Mouse (Mus musculus) midbrain, embryonic 14.5 days (tissue): Measurements from ENCODE around the gene Stard5. TPM values are rescaled to one million over a fixed set of nuclear protein-coding genes. Genes with fewer than 3 reads are reported as not detected.

Source experiments
- ATAC-seq: fragments of 200-750 bp; cut with Nextera tagmentation; 2 replicates; pipeline ENCODE4 v1.8.0; 2017; ENCODE audit warnings: moderate number of reproducible peaks, moderate library complexity; ENCODE audit not compliant: low FRiP score, low TSS enrichment
- DNase-seq: peaks from one replicate; pipeline ENCODE4 v3.0.0-alpha.2; 2015
- H3K27ac ChIP-seq: fragments of 300-500 bp; sonication (generic); replicated peaks from 2 replicates; pipeline ENCODE4 v1.5.1; 2014; ENCODE audit warnings: mild to moderate bottlenecking, low read depth, low read length, moderate library complexity
- H3K27me3 ChIP-seq: fragments of 300-500 bp; sonication (generic); 2 replicates; pipeline ENCODE4 v1.6.1; 2014; ENCODE audit warnings: low read length, control low read depth, mixed read lengths; ENCODE audit not compliant: control insufficient read depth, insufficient read depth
- H3K36me3 ChIP-seq: fragments of 300-500 bp; sonication (generic); 2 replicates; pipeline ENCODE4 v1.6.1; 2014; ENCODE audit warnings: low read length, control low read depth; ENCODE audit not compliant: control insufficient read depth, insufficient read depth
- H3K4me1 ChIP-seq: fragments of 300-500 bp; sonication (generic); 2 replicates; pipeline ENCODE4 v1.6.1; 2014; ENCODE audit warnings: mild to moderate bottlenecking, antibody characterized with exemption, low read length, control low read depth; ENCODE audit not compliant: control insufficient read depth, insufficient read depth
- H3K4me2 ChIP-seq: fragments of 300-500 bp; sonication (generic); 2 replicates; pipeline ENCODE4 v1.6.1; 2014; ENCODE audit warnings: mild to moderate bottlenecking, low read length, moderate library complexity
- H3K4me3 ChIP-seq: fragments of 300-500 bp; sonication (generic); replicated peaks from 2 replicates; pipeline ENCODE4 v1.5.1; 2014; ENCODE audit warnings: low read depth, low read length
- H3K9ac ChIP-seq: fragments of 300-500 bp; sonication (generic); replicated peaks from 2 replicates; pipeline ENCODE4 v1.6.1; 2014; ENCODE audit warnings: mild to moderate bottlenecking, low read length, moderate library complexity
- H3K9me3 ChIP-seq: fragments of 300-500 bp; sonication (generic); 2 replicates; pipeline ENCODE4 v1.6.1; 2016; ENCODE audit warnings: low read length, control low read depth, mixed read lengths; ENCODE audit not compliant: control insufficient read depth
- WGBS: fragments of 180-500 bp; shearing (Covaris S2); extraction: QIAGEN DNeasy Blood & Tissue Kit; methylation state at CpG from one replicate; pipeline ENCODE4 v1.1.7; 2014; 5-methylcytosine and 5-hydroxymethylcytosine counted together
- polyA plus RNA-seq: library from polyadenylated mRNA; unstranded; fragments of >200 nt; fragmentation: Nextera tagmentation; extraction: Ambion mirVana; gene quantifications from 2 replicates; pipeline ENCODE4 v1.2.1, GENCODE M21; 2014

Stard5 gene
- polyA plus RNA-seq, 1 experiment from 2014 or later, result 7.4 TPM

DNA sequence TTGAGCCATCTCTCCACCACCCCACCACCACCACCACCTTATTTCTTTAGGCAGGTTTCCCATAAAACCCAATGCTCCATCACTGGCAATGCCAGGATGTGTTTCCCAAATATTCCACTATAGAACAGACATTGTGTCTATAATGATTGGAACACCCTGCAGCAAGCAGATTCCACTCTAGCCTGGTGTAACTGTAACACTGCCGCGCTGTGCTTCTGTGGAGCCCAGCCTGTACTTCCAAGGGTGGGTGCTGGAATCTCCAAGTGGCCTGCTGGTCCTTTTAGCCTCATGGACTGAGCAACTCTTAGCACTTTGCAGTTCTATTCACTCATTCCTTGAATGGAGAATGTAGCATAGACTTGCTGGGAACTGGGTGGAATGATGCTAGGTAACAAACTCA, 25.0 kb upstream of the Stard5 start:
- no peaks in the 10 kb centered on the region for H3K9me3 ChIP-seq
- H3K9ac ChIP-seq, result no peak overlapping the region
- DNase-seq (no peak), ATAC-seq (no peak)
- no peak overlapping the region for H3K4me2 ChIP-seq
- 94% methylated on average over 2 of the region's 2 CpGs for WGBS
- H3K4me3 ChIP-seq, result no peak overlapping the region
- no peaks in the 10 kb centered on the region for H3K36me3 ChIP-seq
- no peaks in the 10 kb centered on the region for H3K4me1 ChIP-seq
- H3K27me3 ChIP-seq, result no peaks in the 10 kb centered on the region
- no peak overlapping the region for H3K27ac ChIP-seq

DNA sequence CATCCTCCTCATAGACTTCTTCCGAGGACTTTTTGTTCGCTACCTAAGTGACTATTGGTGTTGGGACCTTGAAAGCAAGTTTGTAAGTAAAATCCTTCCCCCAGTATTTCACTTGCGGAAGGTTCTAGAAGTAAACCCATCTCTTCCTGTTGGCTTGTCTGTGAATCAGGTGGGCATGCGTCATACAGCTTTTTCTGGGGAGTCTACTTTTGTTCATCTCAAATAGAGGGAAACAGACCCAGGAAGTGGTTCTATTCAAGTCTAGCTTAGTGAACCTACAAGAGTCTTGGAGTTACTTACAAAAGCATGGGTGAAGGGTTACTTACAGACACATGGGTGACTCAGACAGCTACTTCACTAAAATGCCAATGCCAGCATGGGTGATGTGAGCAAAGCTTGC, 21.9 kb upstream of the Stard5 start:
- Histone ChIP-seq H3K4me1 (no peaks in the 10 kb centered on the region), H3K36me3 (no peaks in the 10 kb centered on the region), H3K9me3 (no peaks in the 10 kb centered on the region), H3K4me2 (no peak overlapping the region), H3K27me3 (no peaks in the 10 kb centered on the region), H3K27ac (no peak overlapping the region), H3K4me3 (no peak overlapping the region), H3K9ac (no peak overlapping the region)
- 99% methylated on average over 4 of the region's 4 CpGs for WGBS
- DNase-seq (no peak), ATAC-seq (no peak)

- Histone ChIP-seq H3K27ac (no peak overlapping the region), H3K4me3 (no peak overlapping the region), H3K4me1 (no peaks in the 10 kb centered on the region), H3K4me2 (no peak overlapping the region), H3K27me3 (no peaks in the 10 kb centered on the region), H3K9ac (no peak overlapping the region), H3K36me3 (no peaks in the 10 kb centered on the region), H3K9me3 (no peaks in the 10 kb centered on the region)
- no peak for ATAC-seq
- WGBS, result 91% methylated on average over 1 of the region's 1 CpGs
- DNase-seq, result no peak
These were observed 19.9 kb upstream of the Stard5 start for GRCm38 (mm10) chr7:83611886-83612285.

- Histone ChIP-seq H3K36me3 (no peaks in the 10 kb centered on the region), H3K9me3 (no peaks in the 10 kb centered on the region), H3K4me3 (no peak overlapping the region), H3K4me1 (no peaks in the 10 kb centered on the region), H3K27ac (no peak overlapping the region), H3K27me3 (no peaks in the 10 kb centered on the region), H3K4me2 (no peak overlapping the region), H3K9ac (no peak overlapping the region)
- DNase-seq, result no peak
- ATAC-seq, result no peak
- 97% methylated on average over 3 of the region's 3 CpGs for WGBS
These were observed 16.5 kb upstream of the Stard5 start for GRCm38 (mm10) chr7:83615272-83615671.

- ATAC-seq (no peak), DNase-seq (no peak)
- Histone ChIP-seq H3K9me3 (no peaks in the 10 kb centered on the region), H3K36me3 (no peaks in the 10 kb centered on the region), H3K4me2 (no peak overlapping the region), H3K27me3 (no peaks in the 10 kb centered on the region), H3K4me1 (no peaks in the 10 kb centered on the region), H3K9ac (no peak overlapping the region), H3K27ac (no peak overlapping the region), H3K4me3 (no peak overlapping the region)
- WGBS, result 93% methylated on average over 8 of the region's 8 CpGs
These were observed 15.9 kb upstream of the Stard5 start for GRCm38 (mm10) chr7:83615815-83616214.

DNA sequence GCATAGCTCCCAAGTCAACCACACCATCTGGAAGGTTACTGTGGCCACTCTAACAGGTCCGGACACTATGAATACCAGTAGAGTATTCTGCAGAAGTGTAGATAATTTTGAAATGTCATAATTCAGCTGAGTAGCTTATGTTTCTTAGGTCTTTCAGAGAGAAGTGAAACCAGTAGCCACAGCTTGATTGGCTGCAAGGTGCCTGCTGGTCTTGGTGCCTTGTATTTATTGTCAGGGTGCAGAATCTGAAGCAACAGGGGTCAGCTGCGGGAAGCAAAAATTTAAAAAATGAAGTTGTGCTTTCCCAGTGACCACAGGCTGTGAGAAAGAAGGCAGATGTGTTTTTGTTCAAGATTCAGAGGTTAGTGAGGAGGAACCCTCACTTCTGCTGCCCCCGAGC, 15.5 kb upstream of the Stard5 start:
- H3K4me3 ChIP-seq, result no peak overlapping the region
- H3K27ac ChIP-seq, result no peak overlapping the region
- H3K4me1 ChIP-seq, result no peaks in the 10 kb centered on the region
- no peak overlapping the region for H3K4me2 ChIP-seq
- H3K27me3 ChIP-seq, result no peaks in the 10 kb centered on the region
- H3K9ac ChIP-seq, result no peak overlapping the region
- WGBS, result 96% methylated on average over 3 of the region's 3 CpGs
- H3K9me3 ChIP-seq, result no peaks in the 10 kb centered on the region
- ATAC-seq (no peak), DNase-seq (no peak)
- no peaks in the 10 kb centered on the region for H3K36me3 ChIP-seq

DNA sequence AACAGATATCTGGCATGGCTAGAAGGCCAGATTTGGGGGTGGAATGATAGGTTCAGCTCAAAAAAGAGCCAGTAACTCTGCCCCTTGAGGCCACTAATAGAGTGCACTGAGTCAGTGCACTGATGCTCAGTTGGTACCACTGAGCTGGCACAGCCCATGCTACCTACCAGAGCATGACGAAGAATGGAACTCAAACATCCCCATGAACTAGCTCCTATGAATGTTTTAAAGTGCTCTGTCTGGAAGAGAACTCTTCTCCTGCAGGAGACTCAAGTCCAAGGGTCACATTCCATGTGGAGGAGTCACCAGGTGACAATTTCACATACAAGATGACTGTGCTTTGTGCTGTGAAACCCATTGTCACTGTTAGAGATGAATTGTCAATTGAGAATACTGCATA, 13.1 kb upstream of the Stard5 start:
- H3K27ac ChIP-seq, result no peak overlapping the region
- H3K36me3 ChIP-seq, result no peaks in the 10 kb centered on the region
- ATAC-seq, result no peak
- WGBS, result 93% methylated on average over 1 of the region's 1 CpGs
- no peak overlapping the region for H3K4me3 ChIP-seq
- H3K4me2 ChIP-seq, result no peak overlapping the region
- no peaks in the 10 kb centered on the region for H3K9me3 ChIP-seq
- H3K4me1 ChIP-seq, result no peaks in the 10 kb centered on the region
- no peaks in the 10 kb centered on the region for H3K27me3 ChIP-seq
- no peak for DNase-seq
- H3K9ac ChIP-seq, result no peak overlapping the region

GRCm38 (mm10) chr7:83622582-83622981, 9.2 kb upstream of the Stard5 start:
- H3K4me3 ChIP-seq, result no peak overlapping the region
- no peak overlapping the region for H3K27ac ChIP-seq
- WGBS, result 95% methylated on average over 6 of the region's 6 CpGs
- H3K4me2 ChIP-seq, result no peak overlapping the region
- H3K36me3 ChIP-seq, result no peaks in the 10 kb centered on the region
- no peaks in the 10 kb centered on the region for H3K4me1 ChIP-seq
- DNase-seq (no peak), ATAC-seq (no peak)
- H3K27me3 ChIP-seq, result no peaks in the 10 kb centered on the region
- no peak overlapping the region for H3K9ac ChIP-seq
- H3K9me3 ChIP-seq, result no peaks in the 10 kb centered on the region

DNA sequence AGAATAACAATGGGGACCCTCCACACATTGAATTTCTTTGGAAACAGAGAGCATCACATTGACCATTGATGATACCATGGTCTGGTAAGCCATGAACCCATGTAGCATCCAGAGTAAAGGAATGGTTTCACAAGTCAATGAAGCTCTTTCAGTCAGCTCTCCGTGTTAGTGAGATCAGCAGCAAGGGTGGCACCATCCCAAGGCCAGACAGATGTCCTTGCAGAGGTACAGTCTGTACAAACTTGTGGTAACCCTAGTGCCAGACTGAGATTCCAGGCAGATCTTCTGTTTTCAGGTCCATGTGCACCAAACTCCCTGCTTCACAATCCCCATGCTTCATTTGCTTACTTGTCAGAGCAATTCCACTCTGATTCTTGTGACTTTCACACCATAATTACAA, 7.7 kb upstream of the Stard5 start:
- H3K4me3 ChIP-seq, result no peak overlapping the region
- H3K9me3 ChIP-seq, result no peaks in the 10 kb centered on the region
- H3K4me2 ChIP-seq, result no peak overlapping the region
- no peaks in the 10 kb centered on the region for H3K27me3 ChIP-seq
- 77% methylated on average over 1 of the region's 1 CpGs for WGBS
- no peak overlapping the region for H3K27ac ChIP-seq
- H3K36me3 ChIP-seq, result no peaks in the 10 kb centered on the region
- DNase-seq (no peak), ATAC-seq (no peak)
- H3K4me1 ChIP-seq, result no peaks in the 10 kb centered on the region
- H3K9ac ChIP-seq, result no peak overlapping the region
